Mouse (Mus musculus) limb, embryonic 12.5 days (tissue): Measurements from ENCODE around the gene Tbc1d25. TPM values are rescaled to one million over a fixed set of nuclear protein-coding genes. Genes with fewer than 3 reads are reported as not detected.
A peak's percentile ranks its signal among the peaks of the same experiment; 100 is the strongest.

Experiments used
- ATAC-seq: fragments of 200-750 bp; cut with Nextera tagmentation; 2 replicates; pipeline ENCODE4 v1.8.0; 2017; ENCODE audit warnings: low read depth, moderate TSS enrichment; ENCODE audit not compliant: insufficient number of reproducible peaks, insufficient read depth, low FRiP score, low TSS enrichment
- H3K27ac ChIP-seq: fragments of 300-500 bp; sonication (generic); 2 replicates; pipeline ENCODE4 v1.5.1; 2016; ENCODE audit warnings: mild to moderate bottlenecking, moderate library complexity
- H3K27me3 ChIP-seq: fragments of 300-500 bp; sonication (generic); 2 replicates; pipeline ENCODE4 v1.6.1; 2016; ENCODE audit warnings: mild to moderate bottlenecking, moderate library complexity
- H3K36me3 ChIP-seq: fragments of 300-500 bp; sonication (generic); 2 replicates; pipeline ENCODE4 v1.6.1; 2016; ENCODE audit warnings: mild to moderate bottlenecking, moderate library complexity
- H3K4me1 ChIP-seq: fragments of 300-500 bp; sonication (generic); replicated peaks from 2 replicates; pipeline ENCODE4 v1.6.1; 2016
- H3K4me2 ChIP-seq: fragments of 300-500 bp; sonication (generic); 2 replicates; pipeline ENCODE4 v1.6.1; 2016; ENCODE audit warnings: mild to moderate bottlenecking, moderate library complexity
- H3K4me3 ChIP-seq: fragments of 300-500 bp; sonication (generic); replicated peaks from 2 replicates; pipeline ENCODE4 v1.5.1; 2016; ENCODE audit warnings: mild to moderate bottlenecking
- H3K9ac ChIP-seq: fragments of 300-500 bp; sonication (generic); replicated peaks from 2 replicates; pipeline ENCODE4 v1.6.1; 2016; ENCODE audit warnings: mild to moderate bottlenecking, moderate library complexity
- H3K9me3 ChIP-seq: fragments of 300-500 bp; sonication (generic); 2 replicates; pipeline ENCODE4 v1.6.1; 2016; ENCODE audit warnings: mild to moderate bottlenecking, moderate library complexity
- WGBS: fragments of 180-500 bp; shearing (Covaris S2); methylation state at CpG from one replicate; pipeline ENCODE4 v1.1.7; 2016; 5-methylcytosine and 5-hydroxymethylcytosine counted together
- polyA plus RNA-seq: library from polyadenylated mRNA; unstranded; fragments of >200 nt; fragmentation: Nextera tagmentation; extraction: Ambion mirVana; gene quantifications from 2 replicates; pipeline ENCODE4 v1.2.1, GENCODE M21; 2016

The Tbc1d25 gene
- polyA plus RNA-seq, 1 experiment from 2014 or later: 13.8 TPM

GRCm38 (mm10) chrX:8175169-8175503 lies 845 bp downstream of the Tbc1d25 start:
- Histone ChIP-seq H3K36me3 (peaks cover 10% of the 10 kb centered on the region; the same call in 1 of the 2 replicates), H3K27ac (no peak overlapping the region), H3K4me1 (no peaks in the 10 kb centered on the region), H3K9me3 (no peaks in the 10 kb centered on the region), H3K9ac (peak overlapping the region; percentile 54), H3K4me3 (peak overlapping the region; percentile 56), H3K4me2 (peak overlapping the region; percentile 53), H3K27me3 (no peaks in the 10 kb centered on the region)
- no peak; the same call in 1 of the 2 replicates for ATAC-seq
- 14% methylated on average over 4 of the region's 4 CpGs for WGBS

- Histone ChIP-seq H3K36me3 (peaks cover 13% of the 10 kb centered on the region; the same call in 1 of the 2 replicates), H3K4me1 (no peaks in the 10 kb centered on the region), H3K4me3 (no peak overlapping the region), H3K9ac (no peak overlapping the region), H3K9me3 (no peaks in the 10 kb centered on the region), H3K4me2 (no peak overlapping the region), H3K27ac (no peak overlapping the region), H3K27me3 (no peaks in the 10 kb centered on the region)
- 85% methylated on average over 7 of the region's 10 CpGs for WGBS
- no peak for ATAC-seq
Observed at GRCm38 (mm10) chrX:8167716-8168647, 8.0 kb downstream of the Tbc1d25 start.

GRCm38 (mm10) chrX:8164471-8164870 lies 11.5 kb downstream of the Tbc1d25 start:
- H3K4me1 ChIP-seq: no peaks in the 10 kb centered on the region
- no peak overlapping the region for H3K27ac ChIP-seq
- no peak overlapping the region for H3K9ac ChIP-seq
- no peak overlapping the region for H3K4me2 ChIP-seq
- H3K4me3 ChIP-seq: no peak overlapping the region
- H3K36me3 ChIP-seq: 0 out of 2 replicates have a peak, but pooled peaks cover 4% of the 10 kb centered on the region
- ATAC-seq: no peak
- H3K27me3 ChIP-seq: no peaks in the 10 kb centered on the region
- H3K9me3 ChIP-seq: no peaks in the 10 kb centered on the region
- 88% methylated on average over 4 of the region's 4 CpGs for WGBS

- Histone ChIP-seq H3K27ac (no peak overlapping the region), H3K4me2 (no peak overlapping the region), H3K9me3 (no peaks in the 10 kb centered on the region), H3K36me3 (0 out of 2 replicates have a peak, but pooled peaks cover 4% of the 10 kb centered on the region), H3K4me1 (no peaks in the 10 kb centered on the region), H3K4me3 (no peak overlapping the region), H3K27me3 (no peaks in the 10 kb centered on the region), H3K9ac (no peak overlapping the region)
- ATAC-seq: no peak
- WGBS: 89% methylated on average over 5 of the region's 5 CpGs
Observed at GRCm38 (mm10) chrX:8163076-8163475, 12.9 kb downstream of the Tbc1d25 start.

- Histone ChIP-seq H3K4me3 (peak within 1 kb of the TSS; percentile 56), H3K27me3 (no peaks in the 10 kb centered on the region), H3K4me2 (peak within 1 kb of the TSS; percentile 82), H3K27ac (peak within 1 kb of the TSS; percentile 98), H3K4me1 (0 out of 2 replicates have a peak, but pooled peaks cover 6% of the 10 kb centered on the region), H3K36me3 (peaks cover 32% of the 10 kb centered on the region), H3K9me3 (no peaks in the 10 kb centered on the region), H3K9ac (peak within 1 kb of the TSS; percentile 78)
- WGBS: 22% methylated on average over 59 of the region's 65 CpGs
- peak; percentile 91 for ATAC-seq
Observed at GRCm38 (mm10) chrX:8145153-8145991, 30.6 kb downstream of the Tbc1d25 start, which contains the start of gene Rbm3. Gene Rbm3 (minus strand): TSS chrX:8145880.

- peaks cover 35% of the 10 kb centered on the region for H3K36me3 ChIP-seq
- H3K27ac ChIP-seq: no peak overlapping the region
Observed at GRCm38 (mm10) chrX:8143750-8144149, 32.2 kb downstream of the Tbc1d25 start.

GRCm38 (mm10) chrX:8142948-8143347 lies 33.0 kb downstream of the Tbc1d25 start:
- no peak for ATAC-seq
- Histone ChIP-seq H3K9me3 (no peaks in the 10 kb centered on the region), H3K27me3 (no peaks in the 10 kb centered on the region), H3K27ac (no peak overlapping the region), H3K4me2 (peak overlapping the region; percentile 13; the same call in 1 of the 2 replicates), H3K4me1 (0 out of 2 replicates have a peak, but pooled peaks cover 6% of the 10 kb centered on the region), H3K4me3 (no peak overlapping the region), H3K9ac (no peak overlapping the region), H3K36me3 (peaks cover 43% of the 10 kb centered on the region)
- WGBS: 90% methylated on average over 7 of the region's 7 CpGs

More at GRCm38 (mm10) chrX:8143750-8144149, 32.2 kb downstream of the Tbc1d25 start:
- 71% methylated on average over 7 of the region's 7 CpGs for WGBS
- H3K9ac ChIP-seq: peak overlapping the region; percentile 78
- H3K9me3 ChIP-seq: no peaks in the 10 kb centered on the region
- H3K4me3 ChIP-seq: peak overlapping the region; percentile 56
- peak overlapping the region; percentile 82 for H3K4me2 ChIP-seq
- no peak for ATAC-seq
- no peaks in the 10 kb centered on the region for H3K27me3 ChIP-seq
- 0 out of 2 replicates have a peak, but pooled peaks cover 6% of the 10 kb centered on the region for H3K4me1 ChIP-seq

GRCm38 (mm10) chrX:8141058-8141457 lies 34.9 kb downstream of the Tbc1d25 start:
- no peak overlapping the region for H3K9ac ChIP-seq
- no peak overlapping the region for H3K27ac ChIP-seq
- no peak overlapping the region for H3K4me2 ChIP-seq
- H3K36me3 ChIP-seq: peaks cover 46% of the 10 kb centered on the region
- no peak for ATAC-seq
- no peaks in the 10 kb centered on the region for H3K27me3 ChIP-seq
- H3K4me3 ChIP-seq: no peak overlapping the region
- WGBS: 73% methylated on average over 3 of the region's 3 CpGs
- 0 out of 2 replicates have a peak, but pooled peaks cover 6% of the 10 kb centered on the region for H3K4me1 ChIP-seq
- H3K9me3 ChIP-seq: no peaks in the 10 kb centered on the region

GRCm38 (mm10) chrX:8140446-8140845 lies 35.5 kb downstream of the Tbc1d25 start:
- Histone ChIP-seq H3K27ac (no peak overlapping the region), H3K9ac (no peak overlapping the region), H3K4me1 (0 out of 2 replicates have a peak, but pooled peaks cover 6% of the 10 kb centered on the region), H3K4me2 (no peak overlapping the region), H3K27me3 (no peaks in the 10 kb centered on the region), H3K4me3 (no peak overlapping the region), H3K9me3 (no peaks in the 10 kb centered on the region), H3K36me3 (peaks cover 46% of the 10 kb centered on the region)
- ATAC-seq: no peak
- WGBS: 90% methylated on average over 2 of the region's 2 CpGs

GRCm38 (mm10) chrX:8139480-8139879 lies 36.5 kb downstream of the Tbc1d25 start:
- no peak overlapping the region for H3K9ac ChIP-seq
- no peak for ATAC-seq
- 0 out of 2 replicates have a peak, but pooled peaks cover 6% of the 10 kb centered on the region for H3K4me1 ChIP-seq
- no peaks in the 10 kb centered on the region for H3K9me3 ChIP-seq
- H3K4me2 ChIP-seq: no peak overlapping the region
- H3K27ac ChIP-seq: no peak overlapping the region
- WGBS: 83% methylated on average over 1 of the region's 1 CpGs
- H3K4me3 ChIP-seq: no peak overlapping the region
- H3K36me3 ChIP-seq: peaks cover 46% of the 10 kb centered on the region
- no peaks in the 10 kb centered on the region for H3K27me3 ChIP-seq

GRCm38 (mm10) chrX:8135886-8136285 lies 40.1 kb downstream of the Tbc1d25 start:
- no peaks in the 10 kb centered on the region for H3K9me3 ChIP-seq
- 66% methylated on average over 2 of the region's 2 CpGs for whole genome bisulfite sequencing
- ATAC-seq: no peak

More at GRCm38 (mm10) chrX:8135886-8136285, 40.1 kb downstream of the Tbc1d25 start:
- Histone ChIP-seq H3K9ac (no peak overlapping the region), H3K4me1 (no peaks in the 10 kb centered on the region), H3K27ac (no peak overlapping the region), H3K27me3 (no peaks in the 10 kb centered on the region), H3K36me3 (peaks cover 20% of the 10 kb centered on the region), H3K4me2 (no peak overlapping the region), H3K4me3 (no peak overlapping the region)
